Mouse (Mus musculus) heart, postnatal 0 days (tissue): Measurements from ENCODE around the gene Lpin1. TPM values are rescaled to one million over a fixed set of nuclear protein-coding genes. Genes with fewer than 3 reads are reported as not detected.

Experiments used
- ATAC-seq: fragments of 200-750 bp; cut with Nextera tagmentation; 2 replicates; pipeline ENCODE4 v1.8.0; 2017; ENCODE audit warnings: low read depth, moderate number of reproducible peaks, moderate library complexity; ENCODE audit not compliant: insufficient read depth
- DNase-seq: peaks from one replicate; pipeline ENCODE4 v3.0.0-alpha.2; 2016; ENCODE audit warnings: low spot score
- H3K27ac ChIP-seq: fragments of 300-500 bp; sonication (generic); 2 replicates; pipeline ENCODE4 v1.5.1; 2014; ENCODE audit warnings: low read depth, mild to moderate bottlenecking
- H3K27me3 ChIP-seq: fragments of 300-500 bp; sonication (generic); 2 replicates; pipeline ENCODE4 v1.6.1; 2014; ENCODE audit warnings: low read length, mixed read lengths; ENCODE audit not compliant: control insufficient read depth, insufficient read depth
- H3K36me3 ChIP-seq: fragments of 300-500 bp; sonication (generic); replicated peaks from 2 replicates; pipeline ENCODE4 v1.6.1; 2014; ENCODE audit warnings: low read length, mixed read lengths; ENCODE audit not compliant: control insufficient read depth, insufficient read depth
- H3K4me1 ChIP-seq: fragments of 300-500 bp; sonication (generic); 2 replicates; pipeline ENCODE4 v1.6.1; 2014; ENCODE audit warnings: antibody characterized with exemption; ENCODE audit not compliant: control insufficient read depth, insufficient read depth
- H3K4me2 ChIP-seq: fragments of 300-500 bp; sonication (generic); 2 replicates; pipeline ENCODE4 v1.6.1; 2014; ENCODE audit warnings: low read depth, mild to moderate bottlenecking, low read length, moderate library complexity
- H3K4me3 ChIP-seq: fragments of 300-500 bp; sonication (generic); 2 replicates; pipeline ENCODE4 v1.5.1; 2014; ENCODE audit warnings: low read depth, low read length
- H3K9ac ChIP-seq: fragments of 300-500 bp; sonication (generic); replicated peaks from 2 replicates; pipeline ENCODE4 v1.6.1; 2014; ENCODE audit warnings: low read depth, low read length, mixed read lengths
- H3K9me3 ChIP-seq: fragments of 300-500 bp; sonication (generic); replicated peaks from 2 replicates; pipeline ENCODE4 v1.6.1; 2016; ENCODE audit warnings: low read length; ENCODE audit not compliant: control insufficient read depth
- CTCF ChIP-seq: IDR thresholded peaks from 2 replicates; pipeline ENCODE4 v1.5.1; 2016; ENCODE audit warnings: antibody characterized with exemption, control low read depth, low read depth
- EP300 ChIP-seq: IDR thresholded peaks from 2 replicates; pipeline ENCODE4 v1.6.1; 2016; ENCODE audit warnings: antibody characterized with exemption, low read depth
- WGBS: fragments of 180-500 bp; shearing (Covaris S2); extraction: QIAGEN DNeasy Blood & Tissue Kit; methylation state at CpG from one replicate; pipeline ENCODE4 v1.1.7; 2014; 5-methylcytosine and 5-hydroxymethylcytosine counted together
- polyA plus RNA-seq: library from polyadenylated mRNA; unstranded; fragments of >200 nt; fragmentation: Nextera tagmentation; extraction: Ambion mirVana; gene quantifications from 2 replicates; pipeline ENCODE4 v1.2.1, GENCODE M21; 2015
- total RNA-seq: library from RNA; depleted of rRNA; stranded (reverse); fragments of >200 nt; gene quantifications from 2 replicates; pipeline ENCODE4 v1.2.3, GENCODE M21; 2014; ENCODE audit warnings: low replicate concordance

Gene Lpin1
- total and polyA plus RNA-seq, 2 experiments from 2014 or later, result 11.1 to 24.8 TPM

- no peak overlapping the region for H3K4me2 ChIP-seq
- WGBS, result 78% methylated on average over 3 of the region's 3 CpGs
- no peak for TF ChIP-seq CTCF
- TF ChIP-seq EP300, result no peak
- no peaks in the 10 kb centered on the region for H3K9me3 ChIP-seq
- DNase-seq, result no peak
- no peaks in the 10 kb centered on the region for H3K36me3 ChIP-seq
- no peak overlapping the region for H3K27ac ChIP-seq
- no peak for ATAC-seq
- no peaks in the 10 kb centered on the region for H3K4me1 ChIP-seq
- no peak overlapping the region for H3K4me3 ChIP-seq
- H3K27me3 ChIP-seq, result no peaks in the 10 kb centered on the region
- H3K9ac ChIP-seq, result no peak overlapping the region
Observed at GRCm38 (mm10) chr12:16599359-16599758, 11.4 kb downstream of the Lpin1 start.

DNA sequence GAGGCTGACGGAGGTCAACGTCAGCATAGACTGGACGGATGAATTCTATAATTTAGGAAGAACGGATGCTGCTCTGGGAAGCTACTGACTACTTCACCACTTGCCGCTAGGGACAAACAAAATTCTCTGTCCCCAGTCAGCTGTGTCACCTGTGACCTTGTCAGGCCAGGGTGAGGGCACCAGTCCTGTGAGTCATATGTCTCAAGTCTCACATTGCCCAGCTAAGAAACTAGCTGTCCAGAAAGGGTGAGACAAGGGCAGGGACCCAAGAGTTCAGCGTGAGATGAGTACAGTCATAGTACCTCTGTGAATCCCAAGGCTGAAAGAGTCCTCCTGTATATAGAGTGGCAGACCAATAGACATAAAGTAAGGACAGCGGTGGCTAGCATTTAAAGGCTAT lies 17.0 kb downstream of the Lpin1 start:
- WGBS, result 81% methylated on average over 7 of the region's 7 CpGs
- TF ChIP-seq EP300 (no peak), CTCF (no peak)
- Histone ChIP-seq H3K9me3 (no peaks in the 10 kb centered on the region), H3K4me2 (no peak overlapping the region), H3K27me3 (no peaks in the 10 kb centered on the region), H3K9ac (no peak overlapping the region), H3K4me1 (peaks cover 10% of the 10 kb centered on the region), H3K4me3 (no peak overlapping the region), H3K27ac (no peak overlapping the region), H3K36me3 (no peaks in the 10 kb centered on the region)
- DNase-seq (no peak), ATAC-seq (no peak)

- Histone ChIP-seq H3K9ac (no peak overlapping the region), H3K4me1 (peaks cover 17% of the 10 kb centered on the region), H3K36me3 (no peaks in the 10 kb centered on the region), H3K4me2 (no peak overlapping the region), H3K4me3 (no peak overlapping the region), H3K27ac (no peak overlapping the region), H3K9me3 (no peaks in the 10 kb centered on the region), H3K27me3 (no peaks in the 10 kb centered on the region)
- TF ChIP-seq CTCF (no peak), EP300 (no peak)
- DNase-seq, result no peak
- WGBS, result 70% methylated on average over 7 of the region's 7 CpGs
- ATAC-seq, result no peak
Observed at GRCm38 (mm10) chr12:16593014-16593413, 17.8 kb downstream of the Lpin1 start.

DNA sequence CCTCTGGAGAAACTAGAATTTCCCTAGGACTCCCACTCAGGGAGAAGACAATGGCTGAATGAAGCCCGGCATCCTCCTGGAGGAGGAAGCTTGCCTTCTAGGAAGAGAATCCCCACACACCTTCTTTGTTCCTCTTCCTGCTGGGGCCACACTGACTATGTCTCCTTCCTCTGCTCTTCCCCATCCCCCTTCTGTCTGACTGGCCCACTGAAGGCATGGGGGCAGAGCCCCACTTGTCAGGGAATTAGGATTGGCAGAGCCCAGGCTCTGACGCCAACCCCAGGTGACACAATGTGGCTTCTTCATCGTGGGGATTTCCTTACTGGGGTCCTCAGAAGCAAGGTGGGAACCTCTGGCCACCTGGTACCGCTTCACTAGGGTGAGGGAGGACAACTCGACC lies 18.3 kb downstream of the Lpin1 start:
- Histone ChIP-seq H3K9ac (no peak overlapping the region), H3K27me3 (no peaks in the 10 kb centered on the region), H3K9me3 (no peaks in the 10 kb centered on the region), H3K4me2 (no peak overlapping the region), H3K36me3 (no peaks in the 10 kb centered on the region), H3K4me3 (no peak overlapping the region), H3K4me1 (peaks cover 23% of the 10 kb centered on the region), H3K27ac (no peak overlapping the region)
- DNase-seq (no peak), ATAC-seq (no peak)
- no peak for TF ChIP-seq EP300
- no peak for TF ChIP-seq CTCF
- WGBS, result 64% methylated on average over 5 of the region's 5 CpGs

DNA sequence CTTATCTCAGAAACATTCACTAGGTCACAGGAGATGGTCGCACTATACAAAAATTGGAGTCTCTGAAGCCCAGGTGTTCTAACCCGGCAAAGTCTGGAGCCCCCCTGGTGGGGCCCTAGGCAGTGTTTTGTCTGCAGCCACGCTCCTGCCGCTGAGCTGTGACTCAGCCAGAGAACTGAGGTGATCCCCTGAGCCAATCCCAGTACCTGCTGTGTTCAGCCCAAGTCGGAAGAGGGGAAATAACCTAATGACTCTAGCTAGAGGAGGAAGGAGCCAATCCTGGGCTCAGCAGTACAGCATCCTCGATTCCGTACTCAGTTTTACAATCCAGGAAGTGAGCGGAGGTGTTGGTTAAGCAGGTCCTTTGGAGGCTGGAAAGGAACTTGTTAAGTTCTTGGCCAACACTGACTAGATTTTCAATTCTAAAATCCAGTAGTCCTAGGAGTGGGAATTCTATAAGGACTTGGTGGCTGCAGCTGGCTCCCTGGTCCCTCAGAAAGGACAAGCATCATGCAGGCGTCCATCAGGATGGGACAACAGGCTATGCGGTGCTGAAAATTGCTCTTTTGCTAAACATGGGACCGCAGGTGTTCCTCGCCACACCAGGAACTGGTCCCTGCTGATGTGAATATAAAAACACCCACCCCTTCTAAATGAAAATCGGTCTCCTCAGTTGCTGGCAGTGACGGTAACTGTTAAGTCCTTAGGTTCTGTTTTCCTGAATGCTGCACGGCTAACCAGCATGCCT lies 19.1 kb downstream of the Lpin1 start:
- Histone ChIP-seq H3K27me3 (no peaks in the 10 kb centered on the region), H3K4me3 (peak overlapping the region; percentile 48), H3K27ac (0 out of 2 replicates have a peak overlapping the region, but pooled peaks have one; percentile 32), H3K9me3 (no peaks in the 10 kb centered on the region), H3K9ac (no peak overlapping the region), H3K36me3 (no peaks in the 10 kb centered on the region), H3K4me2 (peak overlapping the region; percentile 80), H3K4me1 (peaks cover 28% of the 10 kb centered on the region)
- 9% methylated on average over 15 of the region's 15 CpGs for WGBS
- TF ChIP-seq EP300 (no peak), CTCF (no peak)
- peak; percentile 67 for ATAC-seq
- peak; percentile 83 for DNase-seq

GRCm38 (mm10) chr12:16589966-16590365 lies 20.8 kb downstream of the Lpin1 start:
- Histone ChIP-seq H3K27me3 (no peaks in the 10 kb centered on the region), H3K4me3 (no peak overlapping the region), H3K27ac (no peak overlapping the region), H3K9ac (no peak overlapping the region), H3K36me3 (no peaks in the 10 kb centered on the region), H3K9me3 (no peaks in the 10 kb centered on the region), H3K4me1 (peaks cover 41% of the 10 kb centered on the region), H3K4me2 (peak overlapping the region; percentile 97)
- 24% methylated on average over 4 of the region's 4 CpGs for WGBS
- ATAC-seq (no peak), DNase-seq (no peak)
- TF ChIP-seq EP300 (no peak), CTCF (no peak)
